Mouse (Mus musculus) cerebellum, adult (tissue): Measurements from ENCODE around the gene Zdhhc6.

Source experiments
- ATAC-seq: cut with Nextera tagmentation; 2 replicates; pipeline ENCODE4 v1.9.2; 2017; ENCODE audit warnings: mild to moderate bottlenecking, moderate library complexity, mixed read lengths; ENCODE audit not compliant: insufficient number of reproducible peaks, low FRiP score, low TSS enrichment

The Zdhhc6 gene

DNA sequence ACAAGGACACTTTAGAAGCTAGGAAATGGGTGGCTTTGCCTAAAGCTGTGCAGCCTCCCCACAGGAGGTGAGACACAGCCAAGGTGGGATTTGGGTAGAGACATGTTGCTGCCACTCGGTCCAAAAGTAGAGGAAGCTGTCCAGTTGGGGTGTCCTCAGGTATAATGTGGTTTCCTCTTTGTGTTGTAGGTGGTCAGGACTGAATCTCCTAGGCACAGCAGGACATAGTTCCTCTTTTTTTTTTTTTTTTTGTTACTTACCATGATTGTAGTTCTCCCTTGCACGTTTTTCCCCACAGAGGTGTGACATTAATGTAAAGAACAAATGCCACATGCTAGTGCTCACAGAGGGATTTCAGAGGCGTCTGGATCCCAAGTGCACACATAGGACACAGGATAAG lies 50.6 kb downstream of the Zdhhc6 start:
- no peak for ATAC-seq

DNA sequence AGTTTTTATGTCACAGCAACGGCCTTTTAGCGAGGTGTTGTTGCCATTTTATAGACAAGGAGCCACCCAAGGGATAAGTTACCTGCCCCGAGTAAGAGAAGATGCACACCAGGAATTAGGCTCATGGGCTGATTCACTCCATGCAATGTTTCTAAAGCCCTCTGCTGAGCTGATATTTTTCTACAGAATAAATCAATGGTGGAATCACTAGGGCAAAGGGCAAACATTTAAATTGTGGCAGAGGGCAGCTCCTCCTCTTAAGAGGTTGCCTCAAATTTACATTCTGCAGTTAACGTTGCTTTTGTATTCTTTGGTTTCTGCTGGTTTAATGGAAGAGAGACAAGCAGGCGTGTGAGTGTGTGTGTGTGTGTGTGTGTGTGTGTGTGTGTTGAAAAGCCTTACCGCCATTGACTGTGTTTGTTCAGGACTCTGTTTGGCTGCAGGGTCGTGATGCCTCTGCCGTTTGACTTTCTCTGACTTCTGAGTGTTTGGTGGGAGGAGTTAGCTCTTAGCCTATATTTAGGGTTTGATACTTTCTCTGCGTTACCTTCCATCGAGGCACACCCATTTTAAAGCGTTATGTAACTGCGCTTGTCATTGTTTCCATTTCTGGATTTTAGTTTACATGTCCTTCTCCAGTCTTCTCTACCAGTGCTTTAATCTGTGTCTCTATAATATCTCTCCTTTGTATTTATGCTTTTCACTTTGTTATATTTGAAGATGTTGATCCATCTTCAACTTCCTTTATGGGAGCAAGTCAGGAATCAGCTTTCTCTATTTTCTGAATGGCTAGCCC lies 55.2 kb downstream of the Zdhhc6 start:
- ATAC-seq = no peak

DNA sequence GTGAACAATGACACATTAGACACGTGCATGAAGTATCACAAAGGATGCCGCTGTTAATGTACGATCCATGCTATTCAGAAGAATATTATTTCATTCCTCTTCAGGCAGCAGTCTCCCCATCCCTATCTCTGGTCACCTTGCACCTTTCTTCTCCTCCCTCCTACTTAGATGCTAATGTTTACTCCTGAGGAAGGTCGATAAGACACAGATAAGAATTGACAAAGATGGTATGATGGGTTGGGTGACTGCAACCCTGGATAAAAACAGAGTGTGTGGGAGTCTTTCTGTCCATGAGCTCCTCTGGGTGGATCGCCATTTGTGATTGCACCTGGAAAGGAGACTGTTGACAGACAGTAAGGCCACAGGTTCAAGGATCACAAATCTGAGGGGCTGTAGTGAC lies 57.3 kb downstream of the Zdhhc6 start:
- ATAC-seq = no peak

DNA sequence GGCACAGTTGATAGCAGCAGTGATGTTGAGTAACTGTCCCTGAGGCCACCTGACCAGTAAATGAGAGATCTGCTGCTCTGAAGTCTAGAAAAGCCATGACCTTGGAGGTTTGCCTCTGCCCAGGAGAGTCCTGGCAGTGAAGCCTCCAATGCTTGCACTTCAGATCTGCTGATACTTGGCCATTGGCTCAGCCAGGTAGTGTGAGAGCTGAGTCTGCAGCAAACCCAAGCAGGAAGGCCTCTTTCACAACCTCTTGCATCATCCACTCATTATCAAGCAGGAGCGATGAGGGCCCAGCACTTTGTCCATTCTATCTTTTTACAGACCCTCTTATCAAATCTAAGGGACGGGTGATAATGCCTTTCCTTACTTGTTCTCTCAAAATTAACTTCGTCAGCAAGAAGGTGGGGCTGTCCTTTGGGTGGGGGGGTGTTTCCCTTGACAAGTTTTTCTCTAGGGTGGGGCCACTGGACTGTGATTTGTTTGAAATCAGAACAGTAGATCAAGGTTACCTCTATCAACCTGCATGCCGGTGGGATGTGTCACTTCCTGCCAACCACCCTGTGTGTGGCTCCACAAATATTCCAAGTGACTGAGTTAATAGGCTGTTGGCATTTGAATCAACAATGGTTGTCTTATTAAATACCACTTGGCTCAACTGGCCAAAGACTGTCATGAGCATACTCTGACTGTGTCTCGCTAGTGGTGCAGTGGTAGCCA lies 58.0 kb downstream of the Zdhhc6 start:
- no peak for ATAC-seq

DNA sequence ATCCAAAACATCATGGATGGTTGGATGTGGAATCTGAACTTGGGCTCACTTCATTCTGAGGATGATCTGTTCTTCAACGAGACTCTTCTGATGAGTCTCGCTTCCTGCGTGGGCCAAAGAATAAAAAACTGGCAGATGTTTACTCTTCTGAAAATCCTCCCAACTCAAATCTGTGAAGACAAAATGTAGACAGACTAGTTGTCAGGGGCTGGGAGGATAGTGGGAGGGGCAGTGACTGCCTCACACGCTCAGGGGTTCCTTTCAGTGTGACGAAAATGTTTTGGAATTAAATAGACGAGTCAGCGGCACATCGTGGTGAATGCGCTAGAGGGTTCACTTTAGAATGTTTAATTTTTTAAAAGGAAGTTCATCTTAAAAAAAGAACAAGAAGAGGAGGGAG lies 59.7 kb downstream of the Zdhhc6 start:
- ATAC-seq = no peak

DNA sequence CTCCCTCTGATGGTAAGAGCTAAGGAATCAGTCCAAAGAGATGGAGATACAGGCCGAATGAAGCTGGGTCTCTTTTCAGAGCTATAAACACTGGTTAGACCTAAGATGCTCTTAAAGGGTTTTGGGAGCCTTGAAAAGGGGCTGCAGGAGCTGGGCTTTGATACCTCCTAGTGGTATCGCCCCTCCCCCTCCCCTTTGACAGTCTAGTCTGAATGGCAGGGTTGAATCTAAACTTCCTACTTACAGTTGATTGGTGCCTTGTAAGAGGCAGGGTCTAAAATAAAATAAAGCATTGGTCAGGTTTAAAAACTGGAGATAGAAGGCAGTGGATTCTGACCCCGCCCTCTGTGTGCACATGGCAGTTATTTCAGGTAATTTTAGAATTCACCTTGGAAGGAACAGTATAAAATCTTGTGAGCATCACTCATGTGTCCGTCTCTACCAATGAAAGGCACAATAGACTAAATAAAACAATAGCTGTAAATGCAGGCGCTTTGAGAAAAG lies 61.3 kb downstream of the Zdhhc6 start:
- no peak for ATAC-seq

DNA sequence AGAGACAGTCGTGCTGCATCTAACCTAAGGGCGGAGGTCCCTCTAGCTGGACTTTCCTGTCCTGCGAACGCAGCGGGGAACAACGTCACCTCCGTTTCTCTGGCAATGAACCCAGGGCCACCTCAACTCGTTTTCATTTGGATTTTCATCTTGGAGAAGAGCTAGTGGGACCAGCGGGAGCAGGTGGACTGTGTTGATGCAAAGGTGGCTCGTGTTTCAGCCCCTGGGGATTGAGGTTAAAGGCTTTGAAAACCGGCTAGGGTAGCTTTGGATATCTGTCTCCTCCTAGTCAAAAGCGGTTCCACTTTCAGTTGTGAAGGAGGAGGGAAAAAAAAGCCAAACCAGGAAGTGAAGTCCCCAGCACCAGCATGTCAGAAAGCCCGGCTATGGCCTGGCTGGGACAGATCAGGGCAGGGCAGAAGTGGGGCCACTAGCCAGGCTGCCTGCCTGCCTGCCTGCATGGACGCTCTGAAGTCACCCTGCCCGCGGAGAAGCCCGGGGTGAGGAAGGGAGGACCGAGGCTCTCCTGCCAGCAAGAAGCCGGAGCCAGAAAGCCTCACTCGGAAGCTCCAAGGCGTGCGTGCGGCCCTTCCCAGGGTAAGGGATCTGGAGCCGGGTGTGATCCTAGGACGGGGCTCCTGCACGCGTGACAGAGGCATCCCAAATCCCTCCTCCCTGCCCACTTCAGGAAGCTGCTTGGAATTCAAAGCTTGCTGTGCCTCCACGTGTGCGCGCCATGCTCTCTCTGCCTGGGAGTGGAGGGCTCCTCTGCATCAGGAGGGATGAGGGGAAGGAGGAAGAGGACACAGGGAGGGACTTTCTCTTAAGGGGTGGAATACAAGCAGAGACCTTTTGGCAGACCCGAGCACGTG lies 62.0 kb downstream of the Zdhhc6 start:
- peak; percentile 78 for ATAC-seq

DNA sequence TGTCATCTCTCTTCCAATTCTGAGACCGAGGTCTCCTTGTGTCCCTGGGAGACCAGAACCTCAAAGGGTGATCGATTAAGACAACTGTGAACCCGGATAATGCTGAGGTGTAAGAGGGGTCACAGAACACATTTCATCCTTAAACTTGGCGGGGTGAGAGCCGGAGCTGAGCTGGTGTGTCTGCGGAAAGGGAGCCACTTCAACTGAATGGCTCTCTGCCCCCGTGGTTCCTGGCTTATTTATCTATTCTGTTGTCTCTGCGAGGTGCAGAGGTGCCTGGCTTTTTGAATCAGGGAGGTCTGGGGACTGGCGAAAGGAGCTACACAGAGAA lies 62.6 kb downstream of the Zdhhc6 start:
- no peak; the same call in 1 of the 2 replicates for ATAC-seq

DNA sequence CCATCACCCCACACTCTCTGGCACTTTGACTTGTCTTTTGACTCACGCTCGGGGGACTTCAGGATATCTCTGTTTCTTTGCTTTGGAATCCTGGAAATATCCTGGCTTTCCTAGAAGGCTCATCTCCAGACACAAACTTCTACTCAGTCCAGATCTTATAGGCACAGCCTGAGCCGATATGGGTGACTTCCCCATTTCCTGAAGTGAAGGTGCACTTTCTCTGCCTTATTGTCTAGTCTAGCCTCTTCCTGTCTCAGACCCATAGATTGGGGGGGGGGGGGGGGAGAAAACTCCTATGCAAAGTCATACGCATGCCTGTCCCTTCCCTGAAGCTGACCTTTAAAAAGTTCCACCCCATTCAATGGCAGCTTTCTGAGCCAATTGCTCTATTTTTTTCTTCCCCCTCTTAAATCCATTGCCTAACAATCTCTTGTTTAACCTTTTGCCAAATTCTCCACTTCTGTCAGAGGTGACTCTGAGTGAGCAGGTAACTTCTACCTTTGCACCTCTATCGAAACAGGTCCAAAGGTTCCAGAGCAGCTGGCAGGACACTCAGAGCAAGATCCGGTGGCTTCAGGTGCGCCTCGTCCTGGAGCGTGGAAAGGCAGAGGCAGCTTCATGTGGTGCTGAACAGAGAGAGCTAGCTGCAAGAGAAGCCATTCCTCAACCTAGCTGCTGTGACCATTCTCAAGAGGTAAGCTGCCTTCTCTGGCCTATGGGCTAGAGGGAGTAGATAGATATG lies 64.3 kb downstream of the Zdhhc6 start, which contains the start of gene Acsl5:
TSS of gene Acsl5 (plus strand) at position 556 of the 742 bp plus-strand sequence.
- ATAC-seq = no peak

DNA sequence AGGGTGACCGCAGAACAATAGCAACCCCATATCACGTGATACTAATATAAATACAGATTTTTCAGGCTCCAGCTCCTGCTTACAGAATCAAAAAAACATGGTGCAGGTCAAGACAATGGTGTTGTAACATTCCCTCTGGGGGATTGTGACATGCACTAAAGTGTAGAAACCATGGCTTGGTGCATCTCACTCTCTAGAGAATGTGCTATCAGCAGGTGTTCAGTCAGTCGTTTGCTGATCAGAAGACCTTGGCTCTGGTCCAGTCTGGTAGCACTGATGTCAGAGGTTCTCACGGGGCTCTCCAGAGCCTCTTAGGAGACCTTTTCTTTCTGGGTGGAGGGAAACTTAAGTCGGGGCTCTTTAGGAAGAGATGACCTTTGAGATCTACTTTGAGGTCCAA lies 65.4 kb downstream of the Zdhhc6 start:
- no peak for ATAC-seq

DNA sequence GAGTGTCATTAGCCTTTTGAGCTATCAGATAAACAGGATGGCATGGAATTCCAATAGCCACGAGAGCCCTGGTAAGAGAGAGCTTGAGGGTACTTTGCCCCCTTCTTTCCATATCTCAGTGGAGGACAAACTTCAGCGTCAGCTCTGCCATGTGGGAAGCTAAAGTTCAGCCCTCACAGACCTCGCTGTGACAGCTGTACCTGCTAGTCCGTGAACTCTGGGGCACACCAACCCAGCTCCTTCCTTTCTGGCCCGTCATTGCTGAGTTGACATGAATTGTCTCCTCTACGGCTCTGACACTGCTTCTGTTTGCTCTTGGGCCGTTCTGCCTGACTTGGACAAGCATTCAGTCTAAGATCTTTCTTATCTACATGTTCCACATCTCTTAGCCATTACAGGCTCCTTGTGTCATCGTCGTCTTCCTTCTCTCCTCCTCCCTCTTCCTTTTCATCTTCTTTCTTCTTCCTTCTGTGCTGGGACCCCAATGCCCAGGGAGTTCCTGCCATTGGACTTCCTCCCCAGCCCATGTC lies 67.8 kb downstream of the Zdhhc6 start:
- no peak for ATAC-seq

DNA sequence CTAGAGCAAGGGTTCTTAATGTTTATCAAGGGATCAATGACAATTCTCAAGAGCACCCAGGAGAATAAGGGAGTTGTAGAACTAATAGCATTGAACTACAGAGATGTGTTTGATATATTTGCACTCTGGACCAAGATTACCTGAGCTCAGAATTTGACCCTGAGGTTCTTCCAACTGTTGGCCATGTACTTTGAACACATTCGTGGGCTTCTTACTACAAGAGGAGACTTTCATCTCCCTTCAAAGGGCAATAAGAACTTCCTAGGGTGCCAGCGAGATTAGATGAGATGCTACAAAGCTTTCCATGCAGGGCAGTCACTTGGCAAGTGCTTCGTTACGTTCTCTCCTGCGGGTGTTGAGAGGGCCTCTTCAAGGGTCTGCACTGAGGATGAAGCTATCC lies 68.3 kb downstream of the Zdhhc6 start:
- no peak for ATAC-seq

DNA sequence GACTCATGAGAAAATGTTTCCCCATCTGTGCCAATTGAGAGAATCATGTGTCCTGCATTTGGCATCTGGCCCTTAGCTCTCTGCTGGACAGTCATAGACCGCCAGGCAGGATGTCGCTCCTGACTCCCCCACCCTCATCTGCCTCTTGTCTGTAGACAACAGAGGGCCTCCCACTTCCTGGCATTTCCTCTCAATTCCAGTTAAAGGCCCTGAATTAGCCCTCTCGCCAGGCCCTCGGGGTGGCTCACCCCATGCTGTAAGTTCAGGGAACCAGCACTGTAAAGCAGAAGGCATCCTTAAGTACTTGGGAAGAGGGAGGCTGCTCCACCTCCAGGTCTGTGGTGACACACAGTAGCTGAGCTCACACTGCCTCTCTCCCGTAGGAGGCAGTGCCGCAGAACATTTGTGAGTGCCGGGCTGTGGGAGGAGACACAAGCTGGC lies 71.0 kb downstream of the Zdhhc6 start:
- 0 out of 2 replicates have a peak, but pooled peaks have one; percentile 49 for ATAC-seq

DNA sequence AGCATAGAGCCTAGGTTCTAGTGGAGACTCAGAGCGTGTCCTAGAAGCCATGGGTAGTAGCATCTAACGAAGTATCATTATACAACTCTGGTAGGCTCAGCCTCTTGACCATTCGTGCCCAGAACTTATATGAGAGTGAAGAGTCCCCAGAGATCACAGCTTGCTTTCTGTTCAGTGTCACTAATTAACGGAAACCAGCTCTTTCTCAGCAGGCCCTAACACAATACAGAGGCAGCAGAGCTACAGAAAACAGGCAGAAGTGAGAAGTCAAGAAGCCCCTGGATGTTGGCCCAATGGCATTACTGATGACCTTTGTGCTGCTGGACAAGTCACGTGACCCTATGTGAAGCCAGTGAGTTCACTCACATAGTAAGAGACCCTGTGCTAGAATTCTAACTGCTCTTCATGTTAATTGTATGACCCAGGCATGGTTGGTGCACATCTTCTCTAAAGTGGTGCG lies 74.6 kb downstream of the Zdhhc6 start, which contains the start of gene Gucy2g:
TSS of gene Gucy2g (minus strand) at position 51 of the 460 bp plus-strand sequence.
- no peak for ATAC-seq

DNA sequence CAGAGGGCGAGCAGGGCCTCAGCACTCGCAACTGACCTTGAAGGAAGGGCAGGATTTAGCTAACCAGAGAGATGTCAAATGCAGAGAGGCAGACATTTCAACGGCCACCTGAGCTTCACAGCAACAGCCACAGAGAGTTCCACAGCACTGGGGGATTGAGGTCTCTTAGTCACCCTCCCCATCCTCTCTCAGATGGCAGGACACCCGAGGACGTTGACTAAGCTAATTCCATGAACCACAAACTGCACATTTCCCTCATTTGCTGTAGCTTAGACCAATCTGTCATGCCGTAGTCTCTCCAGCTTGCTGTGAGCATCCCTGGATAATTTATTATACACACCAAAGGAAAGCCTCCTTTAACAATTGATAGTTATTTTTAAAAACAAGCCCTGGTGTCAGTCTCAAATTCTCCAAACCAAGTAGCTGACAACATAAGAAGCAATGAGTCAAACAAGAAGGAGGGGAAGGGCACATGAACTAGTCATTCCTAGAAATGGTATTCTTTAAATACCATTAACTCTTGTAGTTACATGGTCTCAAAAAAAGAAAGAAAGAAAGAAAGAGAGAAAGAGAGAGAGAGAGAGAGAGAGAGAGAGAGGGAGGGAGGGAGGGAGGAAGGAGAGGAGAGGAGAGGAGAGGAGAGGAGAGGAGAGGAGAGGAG lies 75.9 kb downstream of the Zdhhc6 start:
- ATAC-seq = no peak

DNA sequence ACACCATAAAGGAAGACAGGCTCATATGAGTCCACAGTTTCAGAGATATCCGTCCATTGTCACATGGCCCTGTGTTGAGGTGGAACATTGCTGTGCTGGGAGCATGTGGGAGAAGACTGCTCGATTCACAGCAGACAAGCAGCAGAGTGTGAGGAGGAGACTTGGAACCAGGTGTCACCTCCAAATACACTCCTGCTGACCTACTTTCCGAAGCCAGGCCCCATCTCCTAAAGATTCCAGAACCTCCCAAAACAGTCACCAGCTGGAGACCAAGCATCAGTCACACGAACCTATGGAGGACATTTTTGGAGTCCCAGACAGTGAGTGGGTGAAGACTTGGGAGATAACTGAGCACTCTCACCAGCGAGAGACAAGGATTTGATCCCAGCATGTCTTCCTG lies 79.3 kb downstream of the Zdhhc6 start:
- no peak for ATAC-seq

DNA sequence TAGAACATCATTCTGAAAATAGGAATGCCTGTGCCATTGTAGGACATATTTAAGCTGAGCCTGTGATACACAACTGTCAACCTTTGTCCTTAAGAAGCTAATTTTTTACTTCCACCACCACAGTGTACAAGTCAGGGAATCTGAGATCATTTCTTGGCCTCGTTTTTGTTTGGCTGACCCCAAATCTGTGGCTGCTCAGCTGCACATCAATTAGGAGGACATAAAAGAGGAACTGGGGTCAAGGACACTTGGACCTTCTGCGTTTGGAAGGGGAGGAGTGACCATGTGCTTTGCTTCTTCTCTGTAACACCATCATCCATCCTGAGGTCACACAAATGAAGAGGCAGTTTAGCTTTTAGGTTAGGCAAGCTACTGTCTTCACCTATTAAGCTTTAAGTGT lies 79.8 kb downstream of the Zdhhc6 start:
- no peak for ATAC-seq

DNA sequence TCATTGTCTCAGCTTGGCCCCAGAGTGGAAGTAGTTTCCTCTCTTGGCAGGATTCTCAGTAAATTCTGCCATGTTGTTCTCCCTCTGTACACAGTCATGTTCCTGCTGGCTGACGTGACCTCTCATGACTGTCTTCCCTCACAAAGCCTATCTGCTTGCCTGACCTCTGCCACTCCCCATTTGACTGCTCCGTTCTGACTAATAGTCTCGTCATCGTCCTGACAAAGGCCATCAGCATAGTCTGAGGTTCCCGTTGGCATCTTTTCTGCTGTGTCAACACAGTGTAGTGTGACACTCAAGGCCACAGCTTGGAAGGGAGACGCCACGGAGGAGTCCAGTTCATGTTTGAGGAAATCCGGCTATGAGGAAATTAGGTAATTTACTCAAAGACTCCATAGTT lies 83.7 kb downstream of the Zdhhc6 start:
- no peak for ATAC-seq

DNA sequence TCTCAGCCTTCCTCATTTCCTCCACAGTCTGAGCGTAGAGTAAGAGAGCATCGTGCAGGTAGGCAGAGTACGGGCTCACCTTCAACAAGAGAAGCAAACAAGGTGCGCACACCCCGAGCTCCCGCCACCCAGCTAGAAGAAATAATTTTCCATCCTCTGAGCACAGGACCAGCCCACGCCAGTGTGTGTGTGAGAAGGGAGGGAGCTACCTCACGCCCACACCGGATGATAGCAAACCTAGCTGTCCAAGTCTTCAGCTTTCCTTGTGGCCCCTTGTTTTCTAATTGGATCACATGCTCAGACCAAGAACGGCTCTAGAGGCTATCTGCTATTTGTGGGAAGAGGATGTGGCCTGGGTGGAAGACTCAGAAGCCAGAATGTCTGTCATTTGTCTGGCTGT lies 84.8 kb downstream of the Zdhhc6 start:
- ATAC-seq = no peak
